Mouse (Mus musculus): ENCODE measurements around the gene Ccn2. TPM values are rescaled to one million over a fixed set of nuclear protein-coding genes. Genes with fewer than 3 reads are reported as not detected.

The Ccn2 gene
- polyA plus RNA-seq, 1 experiment from 2014 or later: 5.2 TPM

GRCm38 (mm10) chr10:24642796-24643580 lies 47.7 kb downstream of the Ccn2 start:
- 87% methylated on average over 11 of the region's 11 CpGs for WGBS
- no peaks in the 10 kb centered on the region for H3K27me3 ChIP-seq (ENCODE audit: control insufficient read depth, insufficient read depth, low read length)
- H3K9me3 ChIP-seq (ENCODE audit: control insufficient read depth, low read length): no peaks in the 10 kb centered on the region
- no peaks in the 10 kb centered on the region for H3K36me3 ChIP-seq (ENCODE audit: control insufficient read depth, insufficient read depth, low read length)
- peaks cover 8% of the 10 kb centered on the region for H3K4me1 ChIP-seq (ENCODE audit: control insufficient read depth, insufficient read depth, low read length)
- no peak overlapping the region for H3K4me2 ChIP-seq (replicated peaks; ENCODE audit: low read depth, low read length)
- ATAC-seq (ENCODE audit: low FRiP score, low TSS enrichment): no peak
- no peak overlapping the region for H3K27ac ChIP-seq (ENCODE audit: low read depth, low read length)
- H3K9ac ChIP-seq (ENCODE audit: low read depth, low read length): no peak overlapping the region
- no peak overlapping the region for H3K4me3 ChIP-seq (ENCODE audit: low read length)

GRCm38 (mm10) chr10:24645169-24645568 lies 49.9 kb downstream of the Ccn2 start:
- Histone ChIP-seq H3K4me3 (ENCODE audit: low read length) (no peak overlapping the region), H3K9me3 (ENCODE audit: control insufficient read depth, low read length) (no peaks in the 10 kb centered on the region), H3K4me1 (ENCODE audit: control insufficient read depth, insufficient read depth, low read length) (0 out of 2 replicates have a peak, but pooled peaks cover 4% of the 10 kb centered on the region), H3K4me2 (replicated peaks; ENCODE audit: low read depth, low read length) (no peak overlapping the region), H3K27ac (ENCODE audit: low read depth, low read length) (no peak overlapping the region), H3K27me3 (ENCODE audit: control insufficient read depth, insufficient read depth, low read length) (no peaks in the 10 kb centered on the region), H3K9ac (ENCODE audit: low read depth, low read length) (no peak overlapping the region), H3K36me3 (ENCODE audit: control insufficient read depth, insufficient read depth, low read length) (no peaks in the 10 kb centered on the region)
- ATAC-seq (ENCODE audit: low FRiP score, low TSS enrichment): no peak
- 86% methylated on average over 8 of the region's 8 CpGs for WGBS

Other genes starting within 250 kb of the Ccn2 start
- gene Enpp1, start 116.7 kb downstream of the Ccn2 start, polyA plus RNA-seq (2014; fragmentation: Nextera tagmentation; extraction: Ambion mirVana): 0.90 and 2.5 TPM in 2 replicates
- 4.3 and 4.4 TPM in 2 replicates for gene Enpp3, start 247.4 kb downstream of the Ccn2 start, polyA plus RNA-seq (2014; fragmentation: Nextera tagmentation; extraction: Ambion mirVana)